Mouse (Mus musculus) brain, embryonic 14.5 days (tissue): ENCODE measurements around the gene Ppp6r3.
"Not testable (repeated sequence)": the region's sequence is repeated elsewhere in the genome, so short reads cannot be mapped to it uniquely, and the experiment has no call there.

Experiments used
- CTCF ChIP-seq: fragments of 200-500 bp; IDR thresholded peaks from 2 replicates; pipeline ENCODE4 v1.5.1; 2012; ENCODE audit warnings: inconsistent platforms, mild to moderate bottlenecking, moderate library complexity, borderline replicate concordance; ENCODE audit not compliant: insufficient read depth, insufficient read length; ENCODE audit errors: extremely low read depth
- POLR2A ChIP-seq: fragments of 200-500 bp; IDR thresholded peaks from 2 replicates; pipeline ENCODE4 v1.6.1; 2012; ENCODE audit warnings: mild to moderate bottlenecking, inconsistent platforms, borderline replicate concordance; ENCODE audit not compliant: poor library complexity, insufficient read depth, insufficient read length, severe bottlenecking; ENCODE audit errors: extremely low read depth

GRCm38 (mm10) chr19:3533266-3533966, 42.1 kb downstream of the Ppp6r3 start:
- not testable (repeated sequence) for TF ChIP-seq CTCF, POLR2A
